Mouse (Mus musculus) heart, adult 2 months (tissue): ENCODE results near the gene Gins2. TPM values are rescaled to one million over a fixed set of nuclear protein-coding genes. Genes with fewer than 3 reads are reported as not detected.

Experiments used
- DNase-seq, 2 experiments: peaks; one replicate each; pipeline ENCODE4 v3.0.0; 2021
- H3K27ac ChIP-seq: fragments of 200-600 bp; 2 replicates; pipeline ENCODE4 v1.8.1; 2022
- H3K27me3 ChIP-seq: fragments of 200-500 bp; 2 replicates; pipeline ENCODE4 v1.6.1; 2012; ENCODE audit warnings: mild to moderate bottlenecking, low read length, inconsistent platforms, mixed read lengths; ENCODE audit not compliant: control insufficient read depth, insufficient read depth
- H3K36me3 ChIP-seq: fragments of 200-500 bp; 2 replicates; pipeline ENCODE4 v1.6.1; 2012; ENCODE audit warnings: low read length, inconsistent platforms; ENCODE audit not compliant: control insufficient read depth, insufficient read depth
- H3K4me1 ChIP-seq: fragments of 200-500 bp; 2 replicates; pipeline ENCODE4 v1.6.1; 2011; ENCODE audit warnings: low read length; ENCODE audit not compliant: control insufficient read depth, insufficient read depth
- H3K4me3 ChIP-seq: fragments of 200-600 bp; 2 replicates; pipeline ENCODE4 v1.8.1; 2022
- H3K79me2 ChIP-seq: fragments of 200-500 bp; replicated peaks from 2 replicates; pipeline ENCODE4 v1.6.1; 2012; ENCODE audit warnings: mild to moderate bottlenecking, inconsistent platforms, low read length, moderate library complexity, mixed read lengths; ENCODE audit not compliant: control insufficient read depth, insufficient read depth
- H3K9ac ChIP-seq: fragments of 200-500 bp; 2 replicates; pipeline ENCODE4 v1.6.1; 2012; ENCODE audit warnings: low read depth, mild to moderate bottlenecking, control low read depth, inconsistent platforms, low read length, mixed read lengths
- CTCF ChIP-seq: fragments of 200-600 bp; IDR thresholded peaks from 2 replicates; pipeline ENCODE4 v1.8.1; 2022; ENCODE audit warnings: antibody characterized with exemption, mild to moderate bottlenecking, moderate library complexity
- EP300 ChIP-seq: fragments of 200-500 bp; IDR thresholded peaks from 2 replicates; pipeline ENCODE4 v1.6.1; 2011; ENCODE audit warnings: low read depth, low read length, control low read depth; ENCODE audit not compliant: insufficient read depth
- POLR2A ChIP-seq: fragments of 200-500 bp; IDR thresholded peaks from 2 replicates; pipeline ENCODE4 v1.6.1; 2011; ENCODE audit warnings: mild to moderate bottlenecking, low read depth, low read length, control low read depth; ENCODE audit not compliant: insufficient read depth
- WGBS: fragments of 180-500 bp; shearing (Covaris S2); methylation state at CpG from one replicate; pipeline ENCODE4 v1.1.7; 2018; 5-methylcytosine and 5-hydroxymethylcytosine counted together
- intact Hi-C: fragments of 180-260 bp; cut with DNase I; formaldehyde crosslinking; loops from one replicate; pipeline ENCODE4 v1.15.1; 2025
- polyA plus RNA-seq: library from polyadenylated mRNA; depleted of rRNA; stranded (reverse); fragments of >200 nt; gene quantifications from 2 replicates; pipeline ENCODE4 v1.2.3, GENCODE M21; 2012
- total RNA-seq, 2 experiments: library from RNA; stranded (reverse); gene quantifications; 2 replicates each; pipeline ENCODE4 v1.2.3; 2021

The Gins2 gene
- total and polyA plus RNA-seq, 3 experiments, result 1.1 to 1.5 (median 1.3) TPM

DNA sequence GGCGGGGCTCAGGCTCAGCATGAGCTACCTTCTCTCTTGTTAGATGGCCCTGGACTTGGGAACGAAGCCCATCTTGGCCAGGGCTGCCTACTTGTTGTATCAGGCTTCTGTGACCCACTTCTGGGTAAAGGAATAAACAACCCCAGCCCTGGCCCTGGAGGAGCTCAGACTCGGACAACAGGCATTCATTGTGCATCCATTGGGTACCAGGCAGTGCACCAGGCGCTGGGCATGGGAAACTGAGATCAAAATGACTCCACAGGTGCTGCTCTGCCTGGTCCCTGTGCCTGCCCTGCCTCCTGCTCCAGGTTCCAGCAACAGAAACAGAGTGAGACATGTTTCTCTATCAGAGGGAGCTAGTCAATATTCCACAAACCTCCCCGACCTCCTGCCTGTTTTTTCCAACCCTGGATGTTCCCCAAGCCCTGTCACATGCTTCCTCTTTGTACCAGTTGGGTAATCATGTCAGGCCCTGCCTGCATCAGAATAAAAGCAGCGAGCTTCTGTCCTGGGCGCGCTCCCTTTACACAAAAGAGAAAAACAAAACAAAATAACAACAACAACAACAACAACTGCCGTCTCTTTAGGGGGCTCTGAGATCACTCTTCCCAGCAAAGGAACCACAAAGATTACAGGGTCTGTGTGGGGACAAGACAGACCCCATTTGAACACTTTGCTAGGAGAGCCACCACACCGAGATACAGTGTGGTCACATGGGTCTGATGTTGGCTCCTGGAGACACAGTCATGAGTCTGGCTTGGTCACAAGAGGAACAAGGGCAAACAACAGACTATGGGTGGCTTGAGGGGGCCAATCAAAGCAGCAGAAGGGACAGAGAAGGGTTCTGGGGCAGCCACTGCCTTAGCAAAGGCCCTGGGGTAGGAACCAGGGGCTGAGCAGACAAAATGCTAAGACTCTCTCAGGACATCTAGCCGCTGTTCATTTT is 30.4 kb upstream of the Gins2 start:
- 54% methylated on average over 11 of the region's 11 CpGs for WGBS
- H3K27me3 ChIP-seq, result no peaks in the 10 kb centered on the region
- peak; percentile 41 to 68 for DNase-seq
- intact Hi-C loops, result no loop called here
- no peaks in the 10 kb centered on the region for H3K4me1 ChIP-seq
- H3K36me3 ChIP-seq, result no peaks in the 10 kb centered on the region
- no peak overlapping the region for H3K4me3 ChIP-seq
- TF ChIP-seq POLR2A (no peak), EP300 (no peak), CTCF (no peak)
- H3K79me2 ChIP-seq, result no peaks in the 10 kb centered on the region
- H3K9ac ChIP-seq, result no peak overlapping the region
- H3K27ac ChIP-seq, result peak overlapping the region; percentile 83

DNA sequence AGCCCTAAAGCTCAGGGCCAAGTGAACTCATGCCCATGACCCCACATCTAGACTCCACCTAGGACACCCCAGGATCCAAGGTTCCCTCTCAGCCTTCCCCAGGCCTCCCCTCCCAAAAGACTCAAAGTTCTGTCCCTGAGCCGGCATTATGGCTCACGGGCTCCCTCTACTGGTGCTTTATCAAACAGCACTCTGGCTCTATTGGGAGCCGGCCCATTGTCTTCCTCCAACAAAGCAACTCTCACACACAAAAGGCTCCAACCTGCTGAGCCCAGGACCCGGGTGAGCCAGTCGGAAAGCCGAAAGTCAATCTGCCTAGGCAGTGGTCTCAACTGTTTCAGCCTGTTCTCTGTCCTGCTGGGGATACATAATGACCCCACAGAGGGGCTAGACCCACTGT is 29.0 kb upstream of the Gins2 start:
- Histone ChIP-seq H3K79me2 (no peaks in the 10 kb centered on the region), H3K9ac (no peak overlapping the region), H3K4me3 (no peak overlapping the region), H3K27me3 (no peaks in the 10 kb centered on the region), H3K4me1 (no peaks in the 10 kb centered on the region), H3K27ac (no peak overlapping the region; the same call in 1 of the 2 replicates), H3K36me3 (no peaks in the 10 kb centered on the region)
- TF ChIP-seq EP300 (no peak), CTCF (peak; percentile 96), POLR2A (no peak)
- 2% methylated on average over 6 of the region's 6 CpGs for WGBS
- peak; percentile 57 to 81 for DNase-seq
- intact Hi-C loops, result no loop called here

DNA sequence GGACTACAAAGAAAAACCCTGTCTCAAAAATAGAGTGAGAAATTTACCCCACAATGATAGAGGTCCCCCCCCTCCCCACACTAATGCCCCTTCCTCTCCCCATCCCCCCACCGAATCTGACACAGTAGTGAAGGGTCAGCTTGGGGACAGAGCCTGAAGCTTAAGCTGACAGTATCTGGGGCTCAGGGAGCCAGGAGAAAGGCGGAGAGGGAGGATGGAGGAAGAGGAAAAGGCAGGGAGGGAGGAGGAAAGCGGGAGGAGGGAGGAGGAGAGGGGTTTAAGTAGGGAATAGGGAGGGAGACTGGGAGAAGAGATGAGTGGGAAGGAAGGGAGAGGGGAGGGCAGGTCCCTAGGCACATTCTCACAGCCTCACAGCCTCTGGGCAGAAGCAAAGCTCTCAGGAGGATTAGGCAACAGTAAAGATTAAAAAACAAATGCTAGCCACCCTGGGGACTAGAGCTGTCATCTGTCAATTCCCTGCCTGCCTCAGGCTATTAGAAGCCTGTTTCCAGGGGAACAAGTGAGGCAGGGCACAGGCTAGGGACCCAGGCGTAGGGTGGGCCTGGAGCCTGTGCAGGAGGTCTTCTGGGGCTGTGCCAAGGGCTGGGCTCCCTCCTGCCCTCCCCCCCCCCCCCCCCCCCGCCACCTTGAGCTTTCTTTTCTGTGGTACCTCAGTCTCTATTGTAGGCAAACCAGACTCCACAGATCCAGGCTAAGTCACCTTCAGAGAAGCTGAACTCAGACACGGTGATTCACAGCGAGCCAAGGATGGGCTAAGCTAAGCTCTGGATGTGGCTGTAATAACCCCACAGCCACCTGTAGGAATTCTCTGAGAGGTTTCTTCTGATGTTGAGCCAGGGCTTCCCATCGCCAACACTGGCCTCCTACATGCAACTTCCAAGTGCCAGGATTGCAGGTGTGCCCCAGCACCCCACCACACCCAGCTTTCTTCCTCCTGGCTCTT is 27.8 kb upstream of the Gins2 start:
- Histone ChIP-seq H3K4me1 (no peaks in the 10 kb centered on the region), H3K27me3 (no peaks in the 10 kb centered on the region), H3K79me2 (no peaks in the 10 kb centered on the region), H3K36me3 (no peaks in the 10 kb centered on the region), H3K27ac (no peak overlapping the region), H3K9ac (no peak overlapping the region), H3K4me3 (no peak overlapping the region)
- intact Hi-C loops, result no loop called here
- TF ChIP-seq EP300 (no peak), POLR2A (no peak), CTCF (no peak)
- DNase-seq, result no peak
- 68% methylated on average over 7 of the region's 8 CpGs for WGBS

DNA sequence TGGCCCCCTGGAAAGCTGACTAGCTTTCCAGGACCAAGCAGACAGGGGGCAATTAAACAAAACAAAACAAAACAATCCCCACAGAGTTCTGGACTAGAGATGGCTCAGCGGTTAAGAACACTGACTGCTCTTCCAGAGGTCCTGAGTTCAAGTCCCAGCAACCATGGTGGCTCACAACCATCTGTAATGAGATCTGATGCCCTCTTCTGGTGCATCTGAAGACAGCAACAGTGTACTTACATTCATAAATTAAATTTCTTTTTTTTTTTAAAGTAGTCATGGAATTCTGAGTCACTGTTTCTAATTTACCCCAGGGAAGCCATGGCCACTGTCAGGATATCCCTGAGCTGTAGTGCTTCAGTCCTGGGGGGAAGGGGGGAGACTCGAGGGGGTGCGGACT is 25.4 kb upstream of the Gins2 start:
- Histone ChIP-seq H3K4me1 (no peaks in the 10 kb centered on the region), H3K27me3 (no peaks in the 10 kb centered on the region), H3K36me3 (no peaks in the 10 kb centered on the region), H3K9ac (no peak overlapping the region), H3K27ac (no peak overlapping the region), H3K79me2 (no peaks in the 10 kb centered on the region), H3K4me3 (no peak overlapping the region)
- TF ChIP-seq EP300, result no peak
- no peak for TF ChIP-seq POLR2A
- TF ChIP-seq CTCF, result peak; percentile 6; the same call in 1 of the 2 replicates
- intact Hi-C loops, result no loop called here
- no peak for DNase-seq
- 87% methylated on average over 3 of the region's 3 CpGs for WGBS

DNA sequence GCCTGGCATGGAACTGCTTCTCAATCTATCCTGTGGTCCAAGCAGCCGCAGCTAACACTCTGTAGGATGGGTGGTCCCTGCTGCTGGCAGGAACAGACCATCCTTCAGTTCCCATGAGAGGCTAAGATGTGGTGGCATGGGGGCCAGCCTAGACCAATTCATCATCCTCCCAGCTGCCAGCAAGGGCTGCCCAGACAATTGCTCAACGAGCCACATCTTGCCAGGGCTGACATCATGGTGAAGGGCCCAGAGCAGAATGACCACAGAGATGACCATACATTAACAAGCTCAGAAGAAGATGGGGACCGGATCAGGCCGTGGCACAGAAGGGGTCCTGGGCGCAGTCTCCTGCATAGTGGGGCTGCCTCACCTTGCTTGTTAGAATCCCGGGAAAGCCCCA is 21.7 kb upstream of the Gins2 start:
- no peaks in the 10 kb centered on the region for H3K4me1 ChIP-seq
- no peak for DNase-seq
- intact Hi-C loops, result no loop called here
- no peak overlapping the region for H3K4me3 ChIP-seq
- no peaks in the 10 kb centered on the region for H3K79me2 ChIP-seq
- H3K27me3 ChIP-seq, result no peaks in the 10 kb centered on the region
- no peak for TF ChIP-seq POLR2A
- no peak for TF ChIP-seq CTCF
- TF ChIP-seq EP300, result no peak
- no peak overlapping the region for H3K27ac ChIP-seq
- H3K36me3 ChIP-seq, result no peaks in the 10 kb centered on the region
- H3K9ac ChIP-seq, result no peak overlapping the region
- 90% methylated on average over 6 of the region's 6 CpGs for WGBS
